Mouse (Mus musculus) heart, embryonic 12.5 days (tissue): ENCODE data around the gene Pdcd1lg2. TPM values are rescaled to one million over a fixed set of nuclear protein-coding genes. Genes with fewer than 3 reads are reported as not detected.

ENCODE experiments used
- ATAC-seq: fragments of 200-750 bp; cut with Nextera tagmentation; 2 replicates; pipeline ENCODE4 v1.8.0; 2017; ENCODE audit warnings: moderate TSS enrichment, moderate library complexity; ENCODE audit not compliant: insufficient number of reproducible peaks, low FRiP score
- H3K27ac ChIP-seq: fragments of 300-500 bp; sonication (generic); 2 replicates; pipeline ENCODE4 v1.5.1; 2016; ENCODE audit warnings: mild to moderate bottlenecking, moderate library complexity; ENCODE audit not compliant: poor library complexity, severe bottlenecking
- H3K27me3 ChIP-seq: fragments of 300-500 bp; sonication (generic); replicated peaks from 2 replicates; pipeline ENCODE4 v1.6.1; 2016; ENCODE audit warnings: mild to moderate bottlenecking, moderate library complexity
- H3K36me3 ChIP-seq: fragments of 300-500 bp; sonication (generic); 2 replicates; pipeline ENCODE4 v1.6.1; 2016; ENCODE audit warnings: mild to moderate bottlenecking, moderate library complexity
- H3K4me1 ChIP-seq: fragments of 300-500 bp; sonication (generic); replicated peaks from 2 replicates; pipeline ENCODE4 v1.6.1; 2016; ENCODE audit warnings: mild to moderate bottlenecking
- H3K4me2 ChIP-seq: fragments of 300-500 bp; sonication (generic); 2 replicates; pipeline ENCODE4 v1.6.1; 2016; ENCODE audit warnings: mild to moderate bottlenecking, moderate library complexity
- H3K4me3 ChIP-seq: fragments of 300-500 bp; sonication (generic); 2 replicates; pipeline ENCODE4 v1.5.1; 2016; ENCODE audit warnings: mild to moderate bottlenecking
- H3K9ac ChIP-seq: fragments of 300-500 bp; sonication (generic); 2 replicates; pipeline ENCODE4 v1.6.1; 2016; ENCODE audit warnings: mild to moderate bottlenecking, moderate library complexity
- H3K9me3 ChIP-seq: fragments of 300-500 bp; sonication (generic); replicated peaks from 2 replicates; pipeline ENCODE4 v1.6.1; 2016; ENCODE audit warnings: mild to moderate bottlenecking, moderate library complexity
- WGBS: fragments of 180-500 bp; shearing (Covaris S2); methylation state at CpG from one replicate; pipeline ENCODE4 v1.1.7; 2016; 5-methylcytosine and 5-hydroxymethylcytosine counted together
- polyA plus RNA-seq: library from polyadenylated mRNA; unstranded; fragments of >200 nt; fragmentation: Nextera tagmentation; extraction: Ambion mirVana; gene quantifications from 2 replicates; pipeline ENCODE4 v1.2.1, GENCODE M21; 2016

Gene Pdcd1lg2
- polyA plus RNA-seq, 1 experiment from 2014 or later, result not detected

- H3K4me2 ChIP-seq, result no peak overlapping the region
- no peak overlapping the region for H3K9ac ChIP-seq
- H3K9me3 ChIP-seq, result 0 out of 2 replicates have a peak, but pooled peaks cover 10% of the 10 kb centered on the region
- H3K4me3 ChIP-seq, result no peak overlapping the region
- no peaks in the 10 kb centered on the region for H3K27me3 ChIP-seq
- no peaks in the 10 kb centered on the region for H3K36me3 ChIP-seq
- H3K27ac ChIP-seq, result no peak overlapping the region
- ATAC-seq, result no peak
- H3K4me1 ChIP-seq, result no peaks in the 10 kb centered on the region
- WGBS, result 63% methylated on average over 1 of the region's 1 CpGs
Measured at GRCm38 (mm10) chr19:29448373-29448772, 37.7 kb downstream of the Pdcd1lg2 start.

GRCm38 (mm10) chr19:29450376-29450775, 39.7 kb downstream of the Pdcd1lg2 start:
- Histone ChIP-seq H3K4me3 (no peak overlapping the region), H3K27ac (no peak overlapping the region), H3K9ac (no peak overlapping the region), H3K4me1 (no peaks in the 10 kb centered on the region), H3K36me3 (no peaks in the 10 kb centered on the region), H3K27me3 (no peaks in the 10 kb centered on the region), H3K9me3 (0 out of 2 replicates have a peak, but pooled peaks cover 10% of the 10 kb centered on the region), H3K4me2 (no peak overlapping the region)
- 81% methylated on average over 8 of the region's 8 CpGs for WGBS
- ATAC-seq, result no peak

- H3K36me3 ChIP-seq, result no peaks in the 10 kb centered on the region
- no peak overlapping the region for H3K27ac ChIP-seq
- WGBS, result 70% methylated on average over 10 of the region's 10 CpGs
- ATAC-seq, result no peak
- 0 out of 2 replicates have a peak, but pooled peaks cover 3% of the 10 kb centered on the region for H3K9me3 ChIP-seq
- no peak overlapping the region for H3K9ac ChIP-seq
- no peaks in the 10 kb centered on the region for H3K4me1 ChIP-seq
- no peaks in the 10 kb centered on the region for H3K27me3 ChIP-seq
- no peak overlapping the region for H3K4me3 ChIP-seq
- no peak overlapping the region for H3K4me2 ChIP-seq
Measured at GRCm38 (mm10) chr19:29454141-29454601, 43.5 kb downstream of the Pdcd1lg2 start.

GRCm38 (mm10) chr19:29455156-29455555, 44.4 kb downstream of the Pdcd1lg2 start:
- Histone ChIP-seq H3K9me3 (0 out of 2 replicates have a peak, but pooled peaks cover 3% of the 10 kb centered on the region), H3K4me3 (no peak overlapping the region), H3K27ac (no peak overlapping the region), H3K27me3 (no peaks in the 10 kb centered on the region), H3K4me2 (no peak overlapping the region), H3K4me1 (no peaks in the 10 kb centered on the region), H3K9ac (no peak overlapping the region), H3K36me3 (no peaks in the 10 kb centered on the region)
- ATAC-seq, result no peak
- 64% methylated on average over 1 of the region's 1 CpGs for WGBS

GRCm38 (mm10) chr19:29457982-29458381, 47.3 kb downstream of the Pdcd1lg2 start:
- ATAC-seq, result no peak
- Histone ChIP-seq H3K9me3 (no peaks in the 10 kb centered on the region), H3K4me1 (no peaks in the 10 kb centered on the region), H3K4me2 (no peak overlapping the region), H3K4me3 (no peak overlapping the region), H3K36me3 (no peaks in the 10 kb centered on the region), H3K9ac (no peak overlapping the region), H3K27me3 (no peaks in the 10 kb centered on the region), H3K27ac (no peak overlapping the region)
- 92% methylated on average over 1 of the region's 1 CpGs for WGBS

GRCm38 (mm10) chr19:29462462-29462861, 51.7 kb downstream of the Pdcd1lg2 start:
- Histone ChIP-seq H3K4me3 (no peak overlapping the region), H3K4me2 (no peak overlapping the region), H3K9me3 (no peaks in the 10 kb centered on the region), H3K36me3 (no peaks in the 10 kb centered on the region), H3K27ac (no peak overlapping the region), H3K9ac (no peak overlapping the region), H3K27me3 (no peaks in the 10 kb centered on the region), H3K4me1 (no peaks in the 10 kb centered on the region)
- 81% methylated on average over 4 of the region's 4 CpGs for WGBS
- no peak for ATAC-seq

- no peak overlapping the region for H3K4me2 ChIP-seq
- 84% methylated on average over 7 of the region's 7 CpGs for WGBS
- no peak overlapping the region for H3K4me3 ChIP-seq
- H3K4me1 ChIP-seq, result peaks cover 10% of the 10 kb centered on the region
- H3K9ac ChIP-seq, result no peak overlapping the region
- H3K27me3 ChIP-seq, result no peaks in the 10 kb centered on the region
- H3K36me3 ChIP-seq, result no peaks in the 10 kb centered on the region
- ATAC-seq, result no peak
- no peaks in the 10 kb centered on the region for H3K9me3 ChIP-seq
- H3K27ac ChIP-seq, result no peak overlapping the region
Measured at GRCm38 (mm10) chr19:29463645-29464395, 53.1 kb downstream of the Pdcd1lg2 start.

GRCm38 (mm10) chr19:29466819-29467218, 56.1 kb downstream of the Pdcd1lg2 start:
- H3K4me3 ChIP-seq, result no peak overlapping the region
- H3K36me3 ChIP-seq, result no peaks in the 10 kb centered on the region
- H3K9ac ChIP-seq, result no peak overlapping the region
- H3K9me3 ChIP-seq, result no peaks in the 10 kb centered on the region
- no peak for ATAC-seq
- no peaks in the 10 kb centered on the region for H3K27me3 ChIP-seq
- H3K4me2 ChIP-seq, result no peak overlapping the region
- 83% methylated on average over 9 of the region's 9 CpGs for WGBS
- no peak overlapping the region for H3K27ac ChIP-seq
- H3K4me1 ChIP-seq, result peaks cover 37% of the 10 kb centered on the region

- Histone ChIP-seq H3K36me3 (no peaks in the 10 kb centered on the region), H3K27me3 (no peaks in the 10 kb centered on the region), H3K4me2 (no peak overlapping the region), H3K4me3 (no peak overlapping the region), H3K9ac (no peak overlapping the region), H3K27ac (peak overlapping the region; percentile 91), H3K9me3 (no peaks in the 10 kb centered on the region), H3K4me1 (peaks cover 48% of the 10 kb centered on the region)
- ATAC-seq, result peak; percentile 70; the same call in 1 of the 2 replicates
- WGBS, result 32% methylated on average over 10 of the region's 10 CpGs
Measured at GRCm38 (mm10) chr19:29468941-29469685, 58.4 kb downstream of the Pdcd1lg2 start.

- Histone ChIP-seq H3K27ac (peak overlapping the region; percentile 91), H3K4me1 (peaks cover 48% of the 10 kb centered on the region)
Measured at GRCm38 (mm10) chr19:29469686-29470254, 59.1 kb downstream of the Pdcd1lg2 start.

GRCm38 (mm10) chr19:29470652-29471051, 59.9 kb downstream of the Pdcd1lg2 start:
- H3K4me1 ChIP-seq, result peaks cover 48% of the 10 kb centered on the region

More at GRCm38 (mm10) chr19:29469686-29470254, 59.1 kb downstream of the Pdcd1lg2 start:
- WGBS, result 55% methylated on average over 2 of the region's 2 CpGs
- no peak overlapping the region for H3K4me2 ChIP-seq
- no peaks in the 10 kb centered on the region for H3K27me3 ChIP-seq
- no peaks in the 10 kb centered on the region for H3K36me3 ChIP-seq
- H3K9ac ChIP-seq, result no peak overlapping the region
- ATAC-seq, result no peak
- H3K4me3 ChIP-seq, result no peak overlapping the region
- no peaks in the 10 kb centered on the region for H3K9me3 ChIP-seq

More at GRCm38 (mm10) chr19:29470652-29471051, 59.9 kb downstream of the Pdcd1lg2 start:
- Histone ChIP-seq H3K4me3 (no peak overlapping the region), H3K27me3 (no peaks in the 10 kb centered on the region), H3K9me3 (no peaks in the 10 kb centered on the region), H3K4me2 (peak overlapping the region; percentile 50), H3K27ac (peak overlapping the region; percentile 91), H3K9ac (no peak overlapping the region), H3K36me3 (no peaks in the 10 kb centered on the region)
- WGBS, result 18% methylated on average over 4 of the region's 4 CpGs
- no peak for ATAC-seq
